Mouse (Mus musculus): ENCODE measurements around the gene Hist1h3g. TPM values are rescaled to one million over a fixed set of nuclear protein-coding genes. Genes with fewer than 3 reads are reported as not detected.
"Not testable (repeated sequence)": the region's sequence is repeated elsewhere in the genome, so short reads cannot be mapped to it uniquely, and the experiment has no call there.

Gene Hist1h3g
- polyA plus RNA-seq, 1 experiment: 0.46 TPM

GRCm38 (mm10) chr13:23554393-23554792 lies 19.2 kb downstream of the Hist1h3g start:
- DNase-seq (ENCODE audit: extremely low spot score in 1 of 2, low spot score in 1 of 2): no peak

DNA sequence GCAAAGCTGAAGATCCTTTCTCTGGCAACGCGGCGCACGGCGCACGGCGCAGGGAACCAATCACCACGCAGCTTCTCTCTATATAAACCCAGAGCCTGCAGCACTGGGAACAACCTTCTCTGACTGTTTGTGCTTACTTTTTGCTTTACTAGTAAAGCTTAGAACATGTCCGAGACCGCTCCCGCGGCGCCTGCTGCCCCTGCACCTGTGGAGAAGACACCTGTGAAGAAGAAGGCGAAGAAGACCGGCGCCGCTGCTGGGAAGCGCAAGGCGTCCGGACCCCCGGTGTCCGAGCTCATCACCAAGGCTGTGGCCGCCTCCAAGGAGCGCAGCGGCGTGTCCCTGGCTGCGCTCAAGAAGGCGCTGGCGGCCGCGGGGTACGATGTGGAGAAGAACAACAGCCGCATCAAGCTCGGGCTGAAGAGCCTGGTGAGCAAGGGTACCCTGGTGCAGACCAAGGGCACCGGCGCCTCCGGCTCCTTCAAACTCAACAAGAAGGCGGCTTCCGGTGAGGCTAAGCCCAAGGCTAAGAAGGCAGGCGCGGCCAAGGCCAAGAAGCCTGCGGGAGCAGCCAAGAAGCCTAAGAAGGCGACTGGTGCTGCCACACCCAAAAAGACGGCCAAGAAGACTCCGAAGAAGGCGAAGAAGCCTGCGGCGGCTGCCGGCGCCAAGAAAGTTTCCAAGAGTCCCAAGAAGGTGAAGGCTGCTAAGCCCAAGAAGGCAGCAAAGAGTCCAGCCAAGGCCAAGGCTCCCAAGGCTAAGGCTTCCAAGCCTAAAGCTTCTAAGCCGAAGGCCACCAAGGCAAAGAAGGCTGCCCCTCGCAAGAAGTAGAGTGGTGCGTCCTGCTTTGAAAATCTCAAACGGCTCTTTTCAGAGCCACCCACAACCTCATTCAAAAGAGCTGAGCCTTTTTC lies 20.0 kb downstream of the Hist1h3g start:
- DNase-seq (ENCODE audit: extremely low spot score in 1 of 2, low spot score in 1 of 2): peak; percentile 69 to 88

- peak; percentile 82 to 90 for DNase-seq (ENCODE audit: extremely low spot score in 1 of 2, low spot score in 1 of 2)
These were observed 20.7 kb downstream of the Hist1h3g start for GRCm38 (mm10) chr13:23555839-23556416.

GRCm38 (mm10) chr13:23556906-23557305 lies 21.7 kb downstream of the Hist1h3g start:
- DNase-seq (ENCODE audit: extremely low spot score in 1 of 2, low spot score in 1 of 2): no peak

DNA sequence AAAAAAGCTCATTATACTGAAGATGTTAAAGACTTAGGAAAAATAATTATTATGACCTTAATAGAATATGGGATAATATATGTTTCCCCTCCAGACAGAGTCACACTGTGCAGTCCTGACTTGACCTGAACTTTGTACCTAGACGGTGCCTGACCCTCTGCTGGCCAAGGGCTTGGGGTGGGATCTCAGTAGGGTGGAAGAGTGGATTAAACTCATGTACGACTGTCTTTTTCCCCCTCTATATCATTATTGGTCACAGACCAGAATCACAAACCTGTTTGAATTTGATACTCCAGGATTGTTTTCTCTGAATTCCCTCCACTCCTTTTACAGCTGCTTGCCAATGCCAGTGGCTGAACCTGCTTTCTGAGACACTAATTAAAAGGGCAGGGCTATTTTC lies 25.5 kb downstream of the Hist1h3g start:
- DNase-seq (ENCODE audit: extremely low spot score in 1 of 2, low spot score in 1 of 2): not testable (repeated sequence)

DNA sequence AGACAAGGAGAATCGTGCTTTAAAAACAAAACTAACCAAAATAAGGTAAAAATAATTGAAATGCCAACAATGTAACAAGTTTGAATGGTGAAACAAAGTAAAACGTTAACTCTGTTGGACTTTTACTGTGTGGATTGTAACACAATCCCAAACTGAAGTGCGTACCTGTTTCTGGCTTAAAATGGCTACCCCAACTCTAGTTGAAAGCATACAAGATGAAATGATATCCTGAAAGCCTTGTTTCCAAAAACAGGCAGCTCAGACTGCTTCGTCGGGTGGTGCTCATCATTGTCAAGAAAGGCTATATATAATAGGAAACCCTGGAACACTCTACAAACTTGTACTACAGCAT lies 26.3 kb downstream of the Hist1h3g start:
- DNase-seq (ENCODE audit: extremely low spot score in 1 of 2, low spot score in 1 of 2): not testable (repeated sequence)

- peak; percentile 94 to 98 for DNase-seq (ENCODE audit: extremely low spot score in 1 of 2, low spot score in 1 of 2)
These were observed 26.8 kb downstream of the Hist1h3g start, which contains the start of gene Hist1h3e for GRCm38 (mm10) chr13:23561883-23562659. Gene Hist1h3e (minus strand): TSS chr13:23562369.

DNA sequence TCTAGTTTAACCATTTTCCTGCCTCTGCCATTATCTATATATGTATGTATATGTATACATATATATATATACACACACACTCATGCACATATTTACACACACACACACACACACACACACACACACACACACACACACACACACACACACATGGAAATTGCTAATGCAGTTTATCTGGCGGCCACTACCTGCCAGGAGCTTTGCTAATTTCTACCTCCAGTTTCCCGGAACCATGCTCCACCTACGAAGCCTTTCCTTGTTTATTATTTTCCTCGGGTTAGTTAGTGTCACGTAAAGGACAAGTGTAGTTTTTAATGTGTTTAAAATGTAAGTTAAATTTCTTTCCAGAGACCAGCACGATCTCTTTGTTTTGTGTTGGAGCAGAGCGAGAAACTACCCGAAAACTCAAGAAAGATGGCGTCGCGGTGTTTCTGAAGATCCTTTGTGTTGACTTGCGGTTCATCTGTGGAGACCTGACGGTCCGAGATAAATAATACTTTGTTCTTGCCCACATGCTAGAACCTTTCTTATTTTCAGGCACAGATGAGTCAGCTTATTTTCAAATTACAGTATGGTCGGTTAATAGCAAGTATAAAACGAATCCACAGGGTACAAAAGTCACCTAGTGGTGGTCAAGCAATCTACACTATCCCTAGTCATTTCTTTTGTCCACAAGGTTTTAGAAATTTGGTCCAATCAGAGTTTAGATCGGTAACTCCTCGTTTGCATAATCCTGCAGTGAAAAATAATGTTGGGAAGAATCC lies 27.7 kb downstream of the Hist1h3g start:
- DNase-seq (ENCODE audit: extremely low spot score in 1 of 2, low spot score in 1 of 2): peak in 1 of 2 experiments; percentile 74

DNA sequence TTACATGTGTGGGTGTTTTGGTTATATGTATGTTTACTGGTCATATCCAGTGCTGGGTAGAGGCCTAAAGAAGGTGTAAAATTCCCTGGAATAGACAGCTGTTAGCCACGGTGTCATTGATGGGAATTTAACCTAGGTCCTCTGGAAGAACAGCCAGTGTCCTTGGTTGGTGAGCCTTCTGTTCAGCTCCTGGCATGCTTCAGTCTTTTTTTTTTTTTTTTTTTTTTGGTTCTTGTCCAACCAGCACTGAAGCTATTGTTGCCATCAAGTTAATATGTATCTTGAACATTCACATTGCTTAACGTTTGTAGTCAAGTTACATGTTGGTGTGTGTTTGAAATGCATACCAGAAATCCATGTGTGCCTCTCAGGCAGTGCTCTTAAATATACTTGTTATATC lies 29.3 kb downstream of the Hist1h3g start:
- no peak for DNase-seq (ENCODE audit: extremely low spot score in 1 of 2, low spot score in 1 of 2)

DNA sequence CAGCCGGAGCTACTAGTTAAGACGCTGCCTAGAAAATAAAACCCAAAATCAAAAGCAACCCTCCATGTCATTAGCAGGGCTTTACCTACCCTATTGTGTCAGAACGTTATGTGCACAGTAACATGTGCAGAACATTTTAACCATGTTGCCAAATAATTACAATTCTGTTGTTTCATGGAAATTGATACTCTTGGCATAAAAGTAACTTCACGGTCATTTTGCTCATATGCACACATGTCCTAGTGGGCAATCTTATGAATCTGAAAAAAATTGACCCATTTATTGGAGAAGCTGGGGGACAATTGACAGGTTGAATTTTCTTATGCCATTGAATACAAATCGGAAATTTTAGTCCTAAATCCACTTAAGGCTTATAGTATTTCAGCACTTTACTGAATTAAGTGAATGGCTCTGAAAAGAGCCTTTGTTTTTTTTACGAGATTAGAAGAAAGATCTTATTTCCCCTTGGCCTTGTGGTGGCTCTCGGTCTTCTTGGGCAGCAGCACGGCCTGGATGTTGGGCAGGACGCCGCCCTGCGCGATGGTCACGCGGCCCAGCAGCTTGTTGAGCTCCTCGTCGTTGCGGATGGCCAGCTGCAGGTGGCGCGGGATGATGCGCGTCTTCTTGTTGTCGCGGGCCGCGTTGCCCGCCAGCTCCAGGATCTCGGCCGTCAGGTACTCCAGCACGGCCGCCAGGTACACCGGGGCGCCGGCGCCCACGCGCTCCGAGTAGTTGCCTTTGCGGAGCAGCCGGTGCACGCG lies 35.2 kb downstream of the Hist1h3g start:
- not testable (repeated sequence) for DNase-seq (ENCODE audit: extremely low spot score in 1 of 2, low spot score in 1 of 2)

GRCm38 (mm10) chr13:23571022-23571503 lies 35.8 kb downstream of the Hist1h3g start, which contains the start of the genes Hist1h2ae and Hist1h2bg:
Gene Hist1h2ae (minus strand): TSS chr13:23571220.
Gene Hist1h2bg (plus strand): TSS chr13:23571396.
- peak; percentile 83 to 93 for DNase-seq (ENCODE audit: extremely low spot score in 1 of 2, low spot score in 1 of 2)

DNA sequence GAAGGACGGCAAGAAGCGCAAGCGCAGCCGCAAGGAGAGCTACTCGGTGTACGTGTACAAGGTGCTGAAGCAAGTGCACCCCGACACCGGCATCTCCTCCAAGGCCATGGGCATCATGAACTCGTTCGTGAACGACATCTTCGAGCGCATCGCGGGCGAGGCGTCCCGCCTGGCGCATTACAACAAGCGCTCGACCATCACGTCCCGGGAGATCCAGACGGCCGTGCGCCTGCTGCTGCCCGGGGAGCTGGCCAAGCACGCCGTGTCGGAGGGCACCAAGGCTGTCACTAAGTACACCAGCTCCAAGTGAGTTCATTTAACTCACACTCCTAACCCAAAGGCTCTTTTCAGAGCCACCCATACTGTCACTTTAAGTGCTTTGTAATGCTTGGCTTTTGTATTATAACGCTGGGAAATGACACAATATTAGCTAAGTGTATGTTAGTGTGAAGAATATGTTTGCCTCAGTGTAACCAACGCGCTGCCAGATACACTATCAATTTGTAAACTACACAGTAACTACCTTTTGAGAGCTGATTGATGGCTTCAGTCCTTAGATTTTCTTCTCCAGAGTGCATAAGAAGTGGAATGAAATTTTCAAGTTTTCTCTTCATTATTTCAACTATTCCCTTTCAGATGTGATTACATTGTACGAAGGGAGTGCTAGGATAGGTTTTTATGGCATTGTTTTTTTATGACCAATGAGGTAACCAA lies 36.4 kb downstream of the Hist1h3g start:
- not testable (repeated sequence) for DNase-seq (ENCODE audit: extremely low spot score in 1 of 2, low spot score in 1 of 2)

GRCm38 (mm10) chr13:23572218-23573033 lies 37.2 kb downstream of the Hist1h3g start:
- DNase-seq (ENCODE audit: extremely low spot score in 1 of 2, low spot score in 1 of 2): no peak

DNA sequence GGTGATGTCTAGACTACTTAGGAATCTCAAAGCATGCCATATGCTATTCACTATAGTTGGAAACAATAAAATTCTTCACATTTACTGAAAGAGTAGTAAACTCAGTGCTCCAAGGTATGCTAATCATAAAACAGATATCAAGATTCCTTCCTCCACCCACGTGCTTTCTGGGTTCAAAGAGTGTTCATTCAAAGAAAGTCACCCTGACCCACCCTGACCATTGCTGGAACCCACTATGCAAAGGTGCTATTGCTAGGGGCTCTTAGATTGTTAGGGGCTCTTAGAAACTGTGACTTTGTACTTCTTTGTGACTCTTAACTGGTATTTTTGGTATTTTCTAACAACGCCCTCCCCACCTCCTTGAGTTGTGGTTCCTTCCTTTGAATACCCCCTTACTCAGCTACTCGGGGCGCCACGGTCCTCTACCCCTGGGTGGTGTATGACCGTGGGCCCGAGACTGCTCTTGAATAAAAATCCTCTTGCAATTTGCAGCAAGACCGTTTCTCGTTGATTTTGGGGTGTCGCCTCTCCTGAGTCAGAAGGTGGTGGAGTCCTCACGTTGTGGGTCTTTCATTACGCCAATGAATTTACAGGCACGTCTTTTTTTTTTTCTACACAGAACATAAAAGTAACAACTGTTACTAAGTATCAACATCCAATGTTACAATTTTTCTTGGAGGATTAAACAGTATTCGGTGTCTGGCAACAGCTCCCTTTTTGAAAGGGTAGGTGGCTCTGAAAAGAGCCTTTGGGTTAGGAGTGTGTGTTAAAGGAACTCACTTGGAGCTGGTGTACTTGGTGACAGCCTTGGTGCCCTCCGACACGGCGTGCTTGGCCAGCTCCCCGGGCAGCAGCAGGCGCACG lies 38.0 kb downstream of the Hist1h3g start:
- DNase-seq (ENCODE audit: extremely low spot score in 1 of 2, low spot score in 1 of 2): not testable (repeated sequence)

- DNase-seq (ENCODE audit: extremely low spot score in 1 of 2, low spot score in 1 of 2): peak; percentile 98
These were observed 38.8 kb downstream of the Hist1h3g start, which contains the start of the genes Hist1h2bf and Hist1h2ad for GRCm38 (mm10) chr13:23573898-23574524. Gene Hist1h2bf (minus strand): TSS chr13:23574196. Gene Hist1h2ad (plus strand): TSS chr13:23574381.

- DNase-seq (ENCODE audit: extremely low spot score in 1 of 2, low spot score in 1 of 2): not testable (repeated sequence)
These were observed 39.4 kb downstream of the Hist1h3g start for GRCm38 (mm10) chr13:23574546-23575170.

Measured in frontal cortex, adult 2 months (tissue).